Mouse (Mus musculus) thymus, adult 18-20 months (tissue): ENCODE data around the gene Nemp2.
"Not testable (repeated sequence)": the region's sequence is repeated elsewhere in the genome, so short reads cannot be mapped to it uniquely, and the experiment has no call there.

Experiments used
- DNase-seq, 2 experiments: peaks; one replicate each; pipeline ENCODE4 v3.0.0; 2022; ENCODE audit warnings: mixed read lengths in 2 of 2

Gene Nemp2

DNA sequence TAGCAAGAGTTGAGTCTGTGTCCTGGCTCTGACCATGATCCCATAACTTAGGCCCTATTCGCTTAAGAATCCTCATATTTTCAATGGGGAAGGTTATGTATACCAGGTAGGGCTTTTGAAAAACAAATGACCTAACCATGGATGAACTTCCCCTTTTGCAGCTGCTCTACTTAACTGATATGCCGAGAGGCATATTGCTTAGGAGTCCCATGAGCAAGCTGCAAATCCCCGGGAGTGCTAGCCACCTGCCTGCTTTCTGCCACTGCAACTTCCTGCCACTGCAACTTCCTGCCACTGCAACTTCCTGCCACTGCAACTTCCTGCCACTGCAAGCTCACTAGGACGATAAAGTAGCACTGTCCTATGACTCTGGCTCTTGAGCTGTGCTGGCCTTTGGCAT is 24.6 kb downstream of the Nemp2 start:
- peak; percentile 48 to 57 for DNase-seq

DNA sequence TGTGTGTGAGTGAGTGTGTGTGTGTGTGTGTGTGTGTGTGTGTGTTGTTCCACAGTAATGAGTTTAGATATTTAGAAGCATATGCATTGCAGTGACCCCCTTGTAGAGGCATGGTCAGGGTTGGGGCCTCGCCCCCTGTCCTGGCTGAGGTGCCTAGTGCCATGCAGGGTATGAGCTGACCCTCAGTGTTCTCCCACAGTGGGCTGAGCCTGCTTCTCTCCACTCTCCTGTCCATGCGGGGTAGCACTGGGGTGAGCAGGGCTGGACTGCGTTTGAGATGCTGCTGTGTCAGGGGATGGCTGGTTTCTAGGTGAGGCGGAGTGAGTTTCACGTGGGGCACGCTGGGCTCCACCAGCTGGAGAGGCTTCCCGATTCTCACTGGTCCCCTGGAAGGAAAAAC is 27.7 kb downstream of the Nemp2 start:
- no peak for DNase-seq

DNA sequence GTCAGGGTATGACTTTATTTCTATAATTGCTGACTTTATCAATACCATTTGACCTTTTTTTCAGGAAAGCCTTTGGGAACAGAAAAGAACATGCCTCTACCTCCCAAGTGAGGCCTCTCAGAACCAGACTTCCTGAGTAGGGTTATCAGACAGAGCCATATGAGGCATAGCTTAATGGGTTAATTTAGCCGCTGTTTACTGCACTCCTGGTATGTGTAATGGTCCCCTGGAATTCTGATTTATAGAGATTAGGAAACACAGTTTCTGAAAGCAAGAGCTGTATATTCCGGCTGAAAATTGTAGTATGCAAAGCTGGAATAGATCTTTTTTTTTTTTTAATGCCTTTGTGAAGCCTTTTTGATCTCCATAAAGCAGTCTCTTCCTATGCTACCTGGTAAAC is 29.8 kb downstream of the Nemp2 start:
- no peak for DNase-seq

DNA sequence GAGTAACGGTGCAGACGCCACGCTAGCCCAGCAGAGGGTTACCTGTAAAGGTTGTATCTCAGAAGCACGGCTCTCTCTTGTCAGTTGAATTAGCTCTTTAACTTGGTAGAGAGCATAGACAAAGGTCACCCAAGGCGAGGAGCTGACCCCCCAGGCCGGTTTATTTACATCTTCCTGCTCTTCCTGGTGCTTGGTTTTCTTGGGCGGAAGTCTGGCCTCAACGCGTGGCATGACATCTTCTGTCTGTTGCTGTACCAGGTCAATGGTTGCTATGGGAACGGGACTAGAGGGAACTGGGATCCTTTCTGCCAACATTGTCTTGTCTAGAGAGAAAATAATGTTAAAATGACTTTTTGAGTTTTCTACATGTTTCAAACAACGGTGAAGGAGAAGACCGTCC is 30.3 kb downstream of the Nemp2 start:
- no peak for DNase-seq

DNA sequence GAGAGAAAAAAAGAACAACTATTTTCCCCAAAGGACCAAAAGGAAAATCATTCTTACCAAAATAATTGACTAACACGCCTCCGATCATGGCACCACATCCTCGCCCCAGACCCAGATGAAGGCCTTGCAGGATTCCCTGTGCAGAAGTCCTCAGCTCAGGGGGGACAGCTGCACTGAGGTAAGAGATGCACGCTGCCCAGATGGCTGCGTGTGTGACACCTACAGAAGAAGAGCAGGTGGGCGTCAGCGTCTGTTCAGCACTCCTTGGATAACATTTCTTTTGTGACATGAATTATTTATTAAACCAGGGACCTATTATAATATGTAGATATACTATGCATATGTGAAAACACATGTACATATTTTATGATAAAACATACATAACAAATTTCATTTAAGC is 32.7 kb downstream of the Nemp2 start:
- DNase-seq = no peak

DNA sequence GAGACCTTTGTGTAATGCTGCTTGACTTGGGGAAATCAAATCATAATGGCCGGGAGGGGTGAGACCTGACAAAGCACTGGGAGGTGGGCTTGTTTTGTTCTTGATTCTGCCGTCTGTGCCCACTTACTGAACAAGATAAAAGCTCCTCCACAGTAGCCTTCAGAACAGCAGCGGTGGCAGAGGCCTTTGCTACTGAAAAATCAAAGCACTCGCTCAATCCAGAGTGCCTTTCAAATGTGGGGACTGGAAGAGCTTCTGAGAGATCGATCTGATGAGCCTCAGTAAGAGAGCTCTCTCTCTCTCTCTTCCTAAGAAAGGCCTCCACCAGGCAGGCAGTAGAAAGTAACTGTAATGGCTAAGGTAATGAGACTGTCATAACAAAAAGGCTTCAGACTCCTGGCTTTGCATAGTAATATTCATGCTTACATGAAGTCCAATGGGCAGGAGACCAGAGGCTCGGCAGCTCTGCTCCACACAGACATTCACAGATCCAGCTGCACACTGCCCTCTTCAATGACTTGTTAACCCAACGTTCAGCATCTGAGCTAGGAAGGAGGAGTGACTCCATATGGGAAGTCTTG is 38.3 kb downstream of the Nemp2 start:
- DNase-seq = no peak

DNA sequence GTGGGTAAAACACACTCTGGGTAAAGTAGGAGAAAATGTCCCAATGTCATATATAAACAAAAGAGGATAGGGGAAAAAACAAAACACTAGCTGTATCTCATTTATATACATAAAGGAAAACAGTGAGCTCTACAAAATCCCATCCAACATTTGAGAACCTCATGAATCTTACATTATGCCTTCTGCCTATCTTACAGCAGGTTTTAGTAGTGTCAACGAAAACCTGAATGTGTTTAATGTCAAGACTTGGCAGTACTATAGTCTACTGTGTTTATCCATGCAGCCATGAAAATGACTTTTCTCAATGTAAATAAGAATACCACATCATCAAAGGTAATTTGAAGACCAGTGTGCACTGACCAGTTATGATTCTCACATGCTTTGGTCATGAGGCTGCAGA is 39.4 kb downstream of the Nemp2 start:
- no peak for DNase-seq

DNA sequence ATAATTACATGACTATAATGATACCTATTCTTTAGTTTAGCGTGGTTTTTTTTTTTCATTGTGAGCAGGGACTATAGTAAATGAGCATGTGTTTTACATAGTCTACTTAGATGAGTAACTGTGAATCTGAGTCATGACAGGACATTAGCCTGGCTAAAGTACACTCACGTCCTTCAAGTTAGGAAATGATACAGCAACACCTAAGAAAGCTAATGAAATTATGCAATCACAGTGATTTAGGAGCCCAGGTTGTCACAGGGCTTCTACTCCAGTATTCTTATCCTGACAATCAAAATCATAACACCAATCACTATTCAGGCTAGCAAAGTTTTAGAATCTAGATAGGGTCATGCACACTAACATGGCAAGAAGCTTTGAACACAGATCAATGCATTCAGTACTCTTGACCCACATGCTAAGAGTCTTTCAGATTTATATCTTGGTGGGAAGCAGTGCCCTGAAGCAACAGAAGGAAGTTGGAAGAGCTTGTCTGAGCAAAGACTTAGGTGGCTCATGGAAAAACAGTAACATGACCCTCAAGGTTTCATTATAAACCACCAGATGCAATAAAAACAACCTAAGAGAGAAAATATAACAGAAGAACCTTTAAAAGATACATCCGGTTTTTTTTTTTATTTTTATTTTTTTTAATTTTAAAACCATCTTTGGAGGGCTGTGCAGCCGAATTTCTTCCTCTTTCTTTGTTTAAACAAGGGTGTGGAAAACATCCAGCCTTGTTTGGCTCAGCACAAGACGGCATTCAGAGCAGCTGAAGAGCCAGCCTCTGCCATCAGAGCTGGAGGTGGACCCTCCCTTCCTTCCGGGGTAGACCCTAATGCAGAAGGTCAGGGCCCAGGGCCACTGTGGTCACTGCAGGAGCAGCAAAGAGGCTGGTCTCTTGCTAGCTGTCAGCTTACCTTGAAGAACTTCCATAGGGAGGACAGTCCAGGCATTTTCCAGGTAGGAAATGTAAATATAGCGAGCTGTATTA is 45.4 kb downstream of the Nemp2 start:
- DNase-seq = no peak

DNA sequence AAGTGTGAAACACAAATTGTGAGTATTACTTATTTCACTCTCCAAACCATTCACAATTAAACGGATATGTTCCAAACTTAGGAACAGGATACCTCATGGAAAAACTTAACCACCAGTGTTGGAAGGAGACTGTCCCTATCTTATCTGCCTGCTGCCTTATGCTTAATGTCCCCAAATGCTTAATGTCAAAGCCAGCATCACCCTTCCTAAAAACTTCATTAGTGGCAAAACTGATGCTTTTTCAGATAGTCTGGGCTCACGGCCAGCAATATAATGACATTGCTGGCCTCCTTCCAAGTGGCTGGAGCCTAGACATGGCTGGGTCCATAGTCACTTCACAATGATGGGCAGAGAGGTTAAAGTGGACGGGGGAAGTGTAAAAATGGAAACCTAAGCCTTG is 46.1 kb downstream of the Nemp2 start:
- no peak for DNase-seq

DNA sequence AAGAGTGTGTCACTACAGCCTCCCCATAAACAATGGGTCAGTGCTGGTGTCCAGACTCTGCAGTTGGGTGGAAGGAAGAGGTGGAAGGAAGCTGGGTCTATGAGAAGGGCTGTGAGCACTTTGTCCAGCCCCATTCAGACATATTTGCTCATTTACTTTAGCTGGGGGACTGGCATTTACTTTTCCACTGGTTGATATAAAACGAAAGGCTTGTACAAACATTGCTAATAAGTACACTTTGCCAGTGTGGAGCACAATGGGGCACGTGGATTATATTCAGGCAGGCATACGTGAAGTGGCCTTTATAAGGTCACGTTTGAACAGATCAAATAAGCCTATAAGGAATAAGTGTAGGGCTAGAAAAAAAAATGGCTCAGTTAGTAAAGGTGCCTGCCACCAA is 53.0 kb downstream of the Nemp2 start:
- no peak for DNase-seq

DNA sequence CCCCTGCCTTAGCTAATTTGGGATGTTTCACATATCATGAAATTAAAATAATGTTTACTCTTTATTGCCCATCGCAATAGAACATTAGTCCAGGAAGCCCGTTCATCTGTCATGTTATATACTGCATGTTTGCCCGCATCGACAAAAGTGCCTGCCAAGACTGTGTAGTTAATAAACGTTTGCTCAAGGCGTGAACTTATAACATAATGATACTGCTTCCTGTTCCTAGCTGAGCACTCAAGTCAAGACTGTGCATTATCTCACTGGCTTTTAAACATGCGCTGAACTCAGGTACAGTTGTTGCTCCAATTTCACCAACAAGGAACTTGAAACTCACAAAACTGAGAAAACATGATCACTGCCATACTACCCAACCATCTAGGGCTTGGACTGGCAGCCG is 57.1 kb downstream of the Nemp2 start:
- no peak for DNase-seq

DNA sequence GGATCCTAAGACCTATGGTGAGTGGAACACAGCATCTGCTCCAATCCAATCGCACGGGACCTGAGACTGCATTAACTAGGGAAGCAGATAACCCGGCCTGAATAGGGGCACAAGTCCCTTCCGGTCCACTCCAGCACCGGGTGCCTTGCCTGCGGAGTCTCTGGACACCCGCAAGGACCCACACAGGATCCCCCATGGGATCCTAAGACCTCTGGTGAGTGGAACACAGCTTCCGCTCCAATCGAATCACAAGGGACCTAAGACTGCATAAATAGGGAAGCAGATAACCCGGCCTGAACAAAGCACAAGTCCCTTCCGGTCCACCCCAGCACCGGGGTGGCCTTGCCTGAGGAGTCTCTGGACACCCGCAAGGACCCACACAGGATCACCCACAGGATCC is 64.0 kb downstream of the Nemp2 start:
- DNase-seq = not testable (repeated sequence)
